Mouse (Mus musculus): ENCODE results near the gene Eef2. TPM values are rescaled to one million over a fixed set of nuclear protein-coding genes. Genes with fewer than 3 reads are reported as not detected.
A peak's percentile ranks its signal among the peaks of the same experiment; 100 is the strongest.
"Not testable (repeated sequence)": the region's sequence is repeated elsewhere in the genome, so short reads cannot be mapped to it uniquely, and the experiment has no call there.

Gene Eef2
- polyA plus RNA-seq, 1 experiment = 1,507 TPM

DNA sequence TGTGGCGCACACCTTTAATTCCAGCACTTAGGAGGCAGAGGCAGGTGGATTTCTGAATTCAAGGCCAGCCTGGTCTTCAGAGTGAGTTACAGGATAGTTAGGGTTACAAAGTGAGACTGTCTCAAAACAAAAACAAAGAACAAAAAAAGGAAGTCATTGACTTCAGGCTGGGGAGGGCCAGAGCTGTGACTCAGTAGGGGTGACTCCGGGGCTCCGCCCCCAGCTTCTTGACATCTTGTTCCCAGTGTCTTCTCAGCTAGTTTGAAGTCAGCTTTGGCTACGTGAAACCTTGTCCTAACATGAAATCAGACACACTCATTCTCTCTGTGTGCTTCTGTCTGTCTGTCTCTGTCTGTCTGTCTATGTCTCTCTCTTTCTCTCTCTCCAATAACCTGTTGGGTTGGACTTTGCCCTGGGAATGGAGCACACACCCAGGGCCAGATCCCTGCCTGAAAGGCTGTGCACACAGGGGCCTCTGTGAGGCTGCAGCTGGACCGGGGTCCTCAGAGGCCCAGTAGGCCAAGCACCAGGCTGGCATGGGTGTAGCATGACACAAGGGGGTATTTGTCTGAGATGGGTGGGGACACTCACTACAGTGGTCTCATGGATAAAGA lies 45.1 kb downstream of the Eef2 start:
- Histone ChIP-seq H3K36me3 (ENCODE audit: control insufficient read depth, insufficient read depth, low read length) (no peaks in the 10 kb centered on the region), H3K4me1 (ENCODE audit: control insufficient read depth, insufficient read depth, low read length) (no peaks in the 10 kb centered on the region), H3K27ac (ENCODE audit: control insufficient read depth, insufficient read depth, low read depth, low read length) (no peak overlapping the region), H3K27me3 (ENCODE audit: control insufficient read depth, insufficient read depth, low read length) (no peaks in the 10 kb centered on the region), H3K4me3 (ENCODE audit: control insufficient read depth, low read depth, low read length) (no peak overlapping the region)
- TF ChIP-seq POLR2A (IDR thresholded peaks at IDR 0.05; ENCODE audit: control insufficient read depth, low read depth, low read length) (no peak), CTCF (IDR thresholded peaks at IDR 0.05; ENCODE audit: control insufficient read depth, insufficient read depth, insufficient replicate concordance, low read depth, low read length) (no peak)

DNA sequence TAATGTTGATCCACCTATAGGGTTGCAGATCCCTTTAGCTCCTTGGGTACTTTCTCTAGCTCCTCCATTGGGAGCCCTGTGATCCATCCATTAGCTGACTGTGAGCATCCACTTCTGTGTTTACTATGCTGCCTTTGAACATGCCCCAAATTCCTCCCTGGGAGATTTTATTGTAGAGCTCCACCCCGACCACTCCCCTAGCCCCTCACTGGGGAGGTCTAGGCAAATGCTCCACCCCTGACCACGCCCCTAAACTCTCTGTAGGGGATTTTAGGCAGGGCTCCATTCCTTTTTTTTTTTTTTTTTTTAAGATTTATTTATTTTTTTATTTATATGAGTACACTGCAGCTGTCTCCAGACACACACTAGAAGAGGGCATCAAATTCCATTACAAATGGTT lies 47.3 kb downstream of the Eef2 start:
- H3K4me3 ChIP-seq (ENCODE audit: control insufficient read depth, low read depth, low read length); H3K36me3 ChIP-seq (ENCODE audit: control insufficient read depth, insufficient read depth, low read length); H3K27ac ChIP-seq (ENCODE audit: control insufficient read depth, insufficient read depth, low read depth, low read length); H3K27me3 ChIP-seq (ENCODE audit: control insufficient read depth, insufficient read depth, low read length); H3K4me1 ChIP-seq (ENCODE audit: control insufficient read depth, insufficient read depth, low read length): not testable (repeated sequence)

DNA sequence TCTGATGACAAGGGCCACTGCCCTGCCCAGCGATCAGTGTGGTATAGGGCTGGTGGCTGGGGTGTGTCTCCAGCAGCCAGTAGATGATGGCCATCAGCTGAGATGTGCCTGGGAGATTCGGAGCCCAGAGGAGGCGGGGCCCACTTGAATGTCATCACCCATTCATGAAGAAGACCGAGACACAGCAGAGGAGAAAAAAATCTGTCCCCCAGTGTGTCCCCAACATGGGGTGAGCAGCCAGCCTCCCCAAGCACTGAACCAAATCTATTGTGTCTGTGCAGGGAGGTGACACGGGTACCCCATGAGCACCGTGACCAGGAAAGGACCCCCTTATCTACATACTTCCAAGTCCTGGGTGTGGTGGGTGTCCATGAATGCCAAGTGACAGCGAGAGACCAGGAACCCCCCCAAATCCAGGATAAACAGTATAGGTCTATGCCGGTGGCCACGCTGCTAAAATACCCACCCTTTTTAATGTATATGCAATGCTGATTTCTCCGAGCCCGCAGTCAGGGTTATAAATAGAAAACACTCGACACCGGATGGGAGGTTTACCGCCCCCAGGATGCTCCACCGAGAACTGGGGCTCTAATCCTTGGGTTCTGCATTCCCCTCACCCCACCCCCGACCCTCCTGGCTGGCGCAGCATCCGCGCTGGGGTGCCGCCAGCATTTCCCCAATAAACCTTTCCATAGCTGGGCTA lies 53.5 kb downstream of the Eef2 start:
- no peaks in the 10 kb centered on the region for H3K36me3 ChIP-seq (ENCODE audit: control insufficient read depth, insufficient read depth, low read length)
- no peaks in the 10 kb centered on the region for H3K27me3 ChIP-seq (ENCODE audit: control insufficient read depth, insufficient read depth, low read length)
- H3K27ac ChIP-seq (ENCODE audit: control insufficient read depth, insufficient read depth, low read depth, low read length) = no peak overlapping the region
- TF ChIP-seq POLR2A (IDR thresholded peaks at IDR 0.05; ENCODE audit: control insufficient read depth, low read depth, low read length) = no peak
- TF ChIP-seq CTCF (IDR thresholded peaks at IDR 0.05; ENCODE audit: control insufficient read depth, insufficient read depth, insufficient replicate concordance, low read depth, low read length) = no peak
- H3K4me3 ChIP-seq (ENCODE audit: control insufficient read depth, low read depth, low read length) = no peak overlapping the region
- peaks cover 8% of the 10 kb centered on the region for H3K4me1 ChIP-seq (ENCODE audit: control insufficient read depth, insufficient read depth, low read length)

DNA sequence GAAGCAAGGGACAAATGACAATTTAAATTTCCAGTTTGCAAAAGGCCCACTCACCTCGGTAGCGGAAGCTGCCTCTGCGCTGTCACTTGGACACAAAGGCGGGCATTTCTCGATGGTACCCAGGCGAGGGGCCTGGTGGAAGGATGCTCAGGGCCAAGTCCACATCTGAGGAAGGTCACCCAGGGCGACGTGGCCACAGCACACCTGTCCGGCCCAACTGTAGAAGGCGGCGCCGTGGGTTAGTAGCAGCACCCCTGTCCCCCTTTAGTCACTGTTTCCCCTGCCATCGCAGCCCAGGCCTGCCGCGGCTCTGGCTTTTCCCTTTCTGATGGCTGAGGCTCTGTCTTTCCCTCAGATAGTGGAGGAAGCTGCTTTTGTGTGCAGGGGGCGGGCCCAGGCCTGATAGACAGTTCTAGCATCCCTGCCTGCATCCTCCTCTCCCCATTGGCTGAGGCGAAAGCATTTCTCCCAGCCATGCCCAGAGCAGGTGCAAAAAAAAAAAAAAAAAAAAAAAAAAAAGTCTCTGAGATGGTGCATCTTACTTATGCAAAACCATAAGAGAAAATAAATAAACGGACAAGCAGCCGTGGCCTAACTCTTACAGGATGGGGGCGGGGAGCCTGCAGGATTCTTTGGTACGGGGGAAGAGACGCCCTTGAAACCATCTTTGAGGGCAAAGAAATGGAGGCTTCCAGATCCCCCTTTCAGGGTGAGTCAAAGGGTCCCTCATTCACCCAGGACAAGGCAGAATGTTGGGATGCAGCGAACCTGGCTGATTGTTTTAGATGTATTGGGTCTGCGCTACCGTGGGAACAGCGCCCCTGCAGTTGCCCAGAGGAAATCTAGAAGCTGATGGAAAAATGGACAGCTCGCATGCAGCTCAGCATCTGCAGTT lies 54.3 kb downstream of the Eef2 start, which contains the start of gene Atcay:
Gene Atcay, minus strand, starts transcription at position 396 of the 895 bp plus-strand sequence.
- Histone ChIP-seq H3K27ac (ENCODE audit: control insufficient read depth, insufficient read depth, low read depth, low read length) (no peak within 1 kb of the TSS), H3K27me3 (ENCODE audit: control insufficient read depth, insufficient read depth, low read length) (no peaks in the 10 kb centered on the region), H3K36me3 (ENCODE audit: control insufficient read depth, insufficient read depth, low read length) (no peaks in the 10 kb centered on the region), H3K4me3 (ENCODE audit: control insufficient read depth, low read depth, low read length) (no peak within 1 kb of the TSS), H3K4me1 (ENCODE audit: control insufficient read depth, insufficient read depth, low read length) (peaks cover 8% of the 10 kb centered on the region)
- peak; percentile 27; the same call in 1 of the 2 replicates for TF ChIP-seq CTCF (IDR thresholded peaks at IDR 0.05; ENCODE audit: control insufficient read depth, insufficient read depth, insufficient replicate concordance, low read depth, low read length)
- TF ChIP-seq POLR2A (IDR thresholded peaks at IDR 0.05; ENCODE audit: control insufficient read depth, low read depth, low read length) = no peak

DNA sequence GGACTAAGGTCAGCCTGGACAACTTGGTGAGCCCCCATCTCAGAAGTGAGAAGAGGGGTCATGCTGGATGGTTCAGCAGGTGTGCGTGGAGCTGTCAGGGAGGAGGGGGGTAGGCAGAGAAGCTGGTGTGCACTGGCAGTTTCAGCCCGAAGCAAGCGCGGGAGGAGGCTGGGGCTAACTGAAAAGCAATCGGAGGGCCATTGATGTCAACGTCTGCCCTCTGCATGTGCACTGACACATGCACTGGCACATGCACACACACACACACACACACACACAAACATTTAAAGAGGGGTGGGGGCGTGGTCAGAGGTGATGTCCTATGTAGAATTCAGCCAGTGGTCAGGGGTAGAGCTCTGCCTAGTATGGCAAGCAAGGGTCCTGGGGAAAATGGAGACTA lies 55.0 kb downstream of the Eef2 start:
- H3K4me3 ChIP-seq (ENCODE audit: control insufficient read depth, low read depth, low read length) = no peak overlapping the region
- H3K36me3 ChIP-seq (ENCODE audit: control insufficient read depth, insufficient read depth, low read length) = no peaks in the 10 kb centered on the region
- no peaks in the 10 kb centered on the region for H3K27me3 ChIP-seq (ENCODE audit: control insufficient read depth, insufficient read depth, low read length)
- TF ChIP-seq CTCF (IDR thresholded peaks at IDR 0.05; ENCODE audit: control insufficient read depth, insufficient read depth, insufficient replicate concordance, low read depth, low read length) = no peak
- TF ChIP-seq POLR2A (IDR thresholded peaks at IDR 0.05; ENCODE audit: control insufficient read depth, low read depth, low read length) = no peak
- H3K27ac ChIP-seq (ENCODE audit: control insufficient read depth, insufficient read depth, low read depth, low read length) = no peak overlapping the region
- H3K4me1 ChIP-seq (ENCODE audit: control insufficient read depth, insufficient read depth, low read length) = peaks cover 8% of the 10 kb centered on the region

Other genes with a start within 250 kb of the Eef2 start
- 7.8 and 9.1 TPM in 2 replicates for gene Gadd45b, start 246.6 kb upstream of the Eef2 start, polyA plus RNA-seq (2012; rRNA removed)
- 1.0 and 1.6 TPM in 2 replicates for gene Gng7, start 161.7 kb upstream of the Eef2 start, polyA plus RNA-seq (2012; rRNA removed)
- gene Diras1, start 151.0 kb upstream of the Eef2 start, polyA plus RNA-seq (2012; rRNA removed) = 0.95 and 1.4 TPM in 2 replicates
- gene Slc39a3, start 139.2 kb upstream of the Eef2 start, polyA plus RNA-seq (2012; rRNA removed) = 39.6 and 46.3 TPM in 2 replicates
- gene Sgta, start 116.5 kb upstream of the Eef2 start, polyA plus RNA-seq (2012; rRNA removed) = 203 and 224 TPM in 2 replicates
- 318 and 378 TPM in 2 replicates for gene Thop1, start 106.6 kb upstream of the Eef2 start, polyA plus RNA-seq (2012; rRNA removed)
- gene Creb3l3, start 77.8 kb upstream of the Eef2 start, polyA plus RNA-seq (2012; rRNA removed) = 0.40 and 0.70 TPM in 2 replicates
- 147 and 192 TPM in 2 replicates for gene Map2k2, start 70.7 kb upstream of the Eef2 start, polyA plus RNA-seq (2012; rRNA removed)
- 5.6 and 6.0 TPM in 2 replicates for gene Zbtb7a, start 41.4 kb upstream of the Eef2 start, polyA plus RNA-seq (2012; rRNA removed)
- gene Pias4, start 8.7 kb upstream of the Eef2 start, polyA plus RNA-seq (2012; rRNA removed) = 164 and 184 TPM in 2 replicates
- gene Dapk3, start 6.4 kb downstream of the Eef2 start, polyA plus RNA-seq (2012; rRNA removed) = 52.6 and 61.6 TPM in 2 replicates
- gene 4930442H23Rik, start 7.2 kb downstream of the Eef2 start, polyA plus RNA-seq (2012; rRNA removed) = 1.4 and 1.8 TPM in 2 replicates
- not detected in 2 replicates for gene Nmrk2, start 25.4 kb downstream of the Eef2 start, polyA plus RNA-seq (2012; rRNA removed)
- gene Atcay, start 54.2 kb downstream of the Eef2 start, polyA plus RNA-seq (2012; rRNA removed) = 0.25 and 0.26 TPM in 2 replicates
- 11.6 and 12.5 TPM in 2 replicates for gene Zfr2, start 56.5 kb downstream of the Eef2 start, polyA plus RNA-seq (2012; rRNA removed)
- 3.0 and 3.5 TPM in 2 replicates for gene Matk, start 76.3 kb downstream of the Eef2 start, polyA plus RNA-seq (2012; rRNA removed)
- gene Mrpl54, start 90.3 kb downstream of the Eef2 start, polyA plus RNA-seq (2012; rRNA removed) = 181 and 261 TPM in 2 replicates
- 53.5 and 77.2 TPM in 2 replicates for gene Apba3, start 90.3 kb downstream of the Eef2 start, polyA plus RNA-seq (2012; rRNA removed)
- gene Tjp3, start 115.0 kb downstream of the Eef2 start, polyA plus RNA-seq (2012; rRNA removed) = 0.56 and 0.99 TPM in 2 replicates
- gene Pip5k1c, start 116.3 kb downstream of the Eef2 start, polyA plus RNA-seq (2012; rRNA removed) = 10.1 and 10.4 TPM in 2 replicates
- 13.4 and 16.5 TPM in 2 replicates for gene Cactin, start 144.5 kb downstream of the Eef2 start, polyA plus RNA-seq (2012; rRNA removed)
- gene Tbxa2r, start 152.1 kb downstream of the Eef2 start, polyA plus RNA-seq (2012; rRNA removed) = 0.47 and 0.91 TPM in 2 replicates
- gene Gipc3, start 166.6 kb downstream of the Eef2 start, polyA plus RNA-seq (2012; rRNA removed) = 3.3 and 4.1 TPM in 2 replicates
- gene Hmg20b, start 173.8 kb downstream of the Eef2 start, polyA plus RNA-seq (2012; rRNA removed) = 23.0 and 27.7 TPM in 2 replicates
- gene Mfsd12, start 180.9 kb downstream of the Eef2 start, polyA plus RNA-seq (2012; rRNA removed) = 33.1 and 39.7 TPM in 2 replicates
- 273 and 296 TPM in 2 replicates for gene 4930404N11Rik, start 189.2 kb downstream of the Eef2 start, polyA plus RNA-seq (2012; rRNA removed)
- 161 and 178 TPM in 2 replicates for gene Fzr1, start 201.9 kb downstream of the Eef2 start, polyA plus RNA-seq (2012; rRNA removed)
- 38.5 and 46.3 TPM in 2 replicates for gene Dohh, start 207.8 kb downstream of the Eef2 start, polyA plus RNA-seq (2012; rRNA removed)
- 1.2 and 1.6 TPM in 2 replicates for gene Gm48551, start 207.8 kb downstream of the Eef2 start, polyA plus RNA-seq (2012; rRNA removed)
- gene Gm48552, start 212.4 kb downstream of the Eef2 start, polyA plus RNA-seq (2012; rRNA removed) = 0.65 TPM in 1 of 2 replicates, not detected in the other
- gene Smim24, start 216.4 kb downstream of the Eef2 start, polyA plus RNA-seq (2012; rRNA removed) = 3,568 and 3,612 TPM in 2 replicates